Mouse (Mus musculus): ENCODE data around the gene Gm9837.

DNA sequence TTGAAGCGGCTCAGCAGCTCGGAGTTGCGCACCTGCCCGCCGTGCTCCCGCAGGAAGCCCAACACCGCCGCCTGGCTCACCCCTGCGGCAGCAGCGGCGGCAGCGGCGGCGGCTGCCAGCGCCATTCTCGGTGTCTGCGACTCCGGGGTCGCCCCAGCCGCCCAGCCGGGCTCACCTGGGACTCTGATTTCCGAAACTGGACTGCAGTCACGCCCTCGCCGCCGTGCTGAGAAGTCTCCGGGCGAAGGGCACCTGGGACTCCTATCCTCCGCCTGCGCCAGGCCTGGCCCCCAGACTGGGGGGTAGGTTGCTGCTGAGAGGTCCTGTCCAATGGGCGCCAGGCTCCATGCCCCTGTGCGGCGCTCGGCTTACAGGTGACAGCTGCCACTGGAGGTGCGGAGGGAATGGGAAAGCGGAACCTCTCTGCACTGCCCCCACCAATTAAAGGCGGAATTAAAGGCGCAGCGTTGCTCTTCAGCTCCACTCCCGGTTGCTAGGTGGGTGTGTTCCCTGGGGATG, 9.6 kb upstream of the Gm9837 start, which contains the start of the genes Gm9945 and Sowaha:
- TF ChIP-seq POLR2A (IDR thresholded peaks at IDR 0.05; ENCODE audit: extremely low read depth, insufficient read depth, low read length) (no peak), CTCF (IDR thresholded peaks at IDR 0.05; ENCODE audit: low read depth, low read length) (no peak)

Data from liver, adult 2 months (tissue).